Mouse (Mus musculus) intestine, embryonic 15.5 days (tissue): ENCODE measurements around the gene Tesk1. TPM values are rescaled to one million over a fixed set of nuclear protein-coding genes. Genes with fewer than 3 reads are reported as not detected.

Experiments used
- ATAC-seq: fragments of 200-750 bp; cut with Nextera tagmentation; 2 replicates; pipeline ENCODE4 v1.8.0; 2017; ENCODE audit warnings: moderate TSS enrichment, moderate library complexity
- H3K27ac ChIP-seq: fragments of 300-500 bp; sonication (generic); 2 replicates; pipeline ENCODE4 v1.5.1; 2015; ENCODE audit warnings: mild to moderate bottlenecking, inconsistent platforms
- H3K27me3 ChIP-seq: fragments of 300-500 bp; sonication (generic); replicated peaks from 2 replicates; pipeline ENCODE4 v1.6.1; 2015; ENCODE audit warnings: inconsistent platforms
- H3K36me3 ChIP-seq: fragments of 300-500 bp; sonication (generic); 2 replicates; pipeline ENCODE4 v1.6.1; 2015; ENCODE audit warnings: inconsistent platforms
- H3K4me1 ChIP-seq: fragments of 300-500 bp; sonication (generic); replicated peaks from 2 replicates; pipeline ENCODE4 v1.6.1; 2015; ENCODE audit warnings: inconsistent platforms
- H3K4me2 ChIP-seq: fragments of 300-500 bp; sonication (generic); replicated peaks from 2 replicates; pipeline ENCODE4 v1.6.1; 2015; ENCODE audit warnings: mild to moderate bottlenecking, inconsistent platforms
- H3K4me3 ChIP-seq: fragments of 300-500 bp; sonication (generic); replicated peaks from 2 replicates; pipeline ENCODE4 v1.5.1; 2015; ENCODE audit warnings: inconsistent platforms
- H3K9ac ChIP-seq: fragments of 300-500 bp; sonication (generic); 2 replicates; pipeline ENCODE4 v1.6.1; 2015; ENCODE audit warnings: inconsistent platforms
- H3K9me3 ChIP-seq: fragments of 300-500 bp; sonication (generic); 2 replicates; pipeline ENCODE4 v1.6.1; 2016; ENCODE audit warnings: inconsistent platforms
- WGBS: fragments of 180-500 bp; shearing (Covaris S2); methylation state at CpG from one replicate; pipeline ENCODE4 v1.1.7; 2015; 5-methylcytosine and 5-hydroxymethylcytosine counted together
- polyA plus RNA-seq: library from polyadenylated mRNA; unstranded; fragments of >200 nt; fragmentation: Nextera tagmentation; extraction: Ambion mirVana; gene quantifications from 2 replicates; pipeline ENCODE4 v1.2.1, GENCODE M21; 2015

Tesk1 gene
- polyA plus RNA-seq, 1 experiment from 2014 or later = 6.8 TPM

- no peaks in the 10 kb centered on the region for H3K27me3 ChIP-seq
- no peaks in the 10 kb centered on the region for H3K9me3 ChIP-seq
- peak overlapping the region; percentile 59 for H3K4me2 ChIP-seq
- H3K36me3 ChIP-seq = no peaks in the 10 kb centered on the region
- peak overlapping the region; percentile 58 for H3K9ac ChIP-seq
- peak overlapping the region; percentile 79 for H3K27ac ChIP-seq
- peak; percentile 93 for ATAC-seq
- H3K4me3 ChIP-seq = peak overlapping the region; percentile 44
- WGBS = 7% methylated on average over 28 of the region's 28 CpGs
- peaks cover 34% of the 10 kb centered on the region for H3K4me1 ChIP-seq
These were observed 35.4 kb upstream of the Tesk1 start for GRCm38 (mm10) chr4:43406162-43406971.

- Histone ChIP-seq H3K27ac (peak overlapping the region; percentile 79), H3K27me3 (no peaks in the 10 kb centered on the region), H3K36me3 (no peaks in the 10 kb centered on the region), H3K4me1 (peaks cover 27% of the 10 kb centered on the region), H3K9me3 (no peaks in the 10 kb centered on the region), H3K4me2 (peak overlapping the region; percentile 59), H3K9ac (peak overlapping the region; percentile 58), H3K4me3 (peak overlapping the region; percentile 44)
- WGBS = 67% methylated on average over 12 of the region's 12 CpGs
- no peak for ATAC-seq
These were observed 34.4 kb upstream of the Tesk1 start for GRCm38 (mm10) chr4:43407071-43407920.

GRCm38 (mm10) chr4:43414761-43415160 is 27.0 kb upstream of the Tesk1 start:
- Histone ChIP-seq H3K4me2 (no peak overlapping the region), H3K27ac (no peak overlapping the region), H3K4me1 (0 out of 2 replicates have a peak, but pooled peaks cover 11% of the 10 kb centered on the region), H3K9me3 (no peaks in the 10 kb centered on the region), H3K27me3 (no peaks in the 10 kb centered on the region), H3K9ac (no peak overlapping the region), H3K4me3 (no peak overlapping the region), H3K36me3 (peaks cover 19% of the 10 kb centered on the region; the same call in 1 of the 2 replicates)
- 88% methylated on average over 14 of the region's 14 CpGs for WGBS
- ATAC-seq = no peak

- 0 out of 2 replicates have a peak, but pooled peaks cover 16% of the 10 kb centered on the region for H3K4me1 ChIP-seq
- H3K27ac ChIP-seq = no peak overlapping the region
- no peak overlapping the region for H3K4me3 ChIP-seq
- peaks cover 19% of the 10 kb centered on the region; the same call in 1 of the 2 replicates for H3K36me3 ChIP-seq
- no peak for ATAC-seq
- H3K9me3 ChIP-seq = no peaks in the 10 kb centered on the region
- WGBS = 92% methylated on average over 29 of the region's 29 CpGs
- H3K27me3 ChIP-seq = no peaks in the 10 kb centered on the region
- H3K9ac ChIP-seq = no peak overlapping the region
- H3K4me2 ChIP-seq = no peak overlapping the region
These were observed 26.3 kb upstream of the Tesk1 start for GRCm38 (mm10) chr4:43415221-43416070.

GRCm38 (mm10) chr4:43416071-43416490 is 25.7 kb upstream of the Tesk1 start:
- H3K4me3 ChIP-seq = no peak overlapping the region
- H3K36me3 ChIP-seq = peaks cover 19% of the 10 kb centered on the region; the same call in 1 of the 2 replicates
- no peak overlapping the region for H3K9ac ChIP-seq
- WGBS = 97% methylated on average over 22 of the region's 22 CpGs
- no peaks in the 10 kb centered on the region for H3K27me3 ChIP-seq
- no peak overlapping the region for H3K27ac ChIP-seq
- no peaks in the 10 kb centered on the region for H3K9me3 ChIP-seq
- H3K4me1 ChIP-seq = 0 out of 2 replicates have a peak, but pooled peaks cover 16% of the 10 kb centered on the region
- no peak overlapping the region for H3K4me2 ChIP-seq
- ATAC-seq = no peak

- Histone ChIP-seq H3K9ac (no peak overlapping the region), H3K27me3 (no peaks in the 10 kb centered on the region), H3K4me2 (no peak overlapping the region), H3K4me1 (0 out of 2 replicates have a peak, but pooled peaks cover 13% of the 10 kb centered on the region), H3K4me3 (no peak overlapping the region), H3K36me3 (peaks cover 33% of the 10 kb centered on the region), H3K9me3 (no peaks in the 10 kb centered on the region), H3K27ac (no peak overlapping the region)
- no peak for ATAC-seq
- 62% methylated on average over 16 of the region's 16 CpGs for WGBS
These were observed 24.3 kb upstream of the Tesk1 start for GRCm38 (mm10) chr4:43417269-43418062.

GRCm38 (mm10) chr4:43418450-43418849 is 23.3 kb upstream of the Tesk1 start:
- Histone ChIP-seq H3K27ac (no peak overlapping the region), H3K4me2 (no peak overlapping the region), H3K4me1 (0 out of 2 replicates have a peak, but pooled peaks cover 13% of the 10 kb centered on the region), H3K27me3 (no peaks in the 10 kb centered on the region), H3K36me3 (peaks cover 42% of the 10 kb centered on the region), H3K4me3 (no peak overlapping the region), H3K9me3 (no peaks in the 10 kb centered on the region), H3K9ac (no peak overlapping the region)
- WGBS = 80% methylated on average over 4 of the region's 4 CpGs
- ATAC-seq = no peak

GRCm38 (mm10) chr4:43418973-43419656 is 22.6 kb upstream of the Tesk1 start:
- Histone ChIP-seq H3K27ac (no peak overlapping the region), H3K4me2 (no peak overlapping the region), H3K36me3 (peaks cover 48% of the 10 kb centered on the region), H3K9ac (no peak overlapping the region), H3K4me3 (no peak overlapping the region), H3K27me3 (no peaks in the 10 kb centered on the region), H3K9me3 (no peaks in the 10 kb centered on the region), H3K4me1 (0 out of 2 replicates have a peak, but pooled peaks cover 13% of the 10 kb centered on the region)
- no peak for ATAC-seq
- whole genome bisulfite sequencing = 61% methylated on average over 15 of the region's 15 CpGs

- Histone ChIP-seq H3K4me1 (0 out of 2 replicates have a peak, but pooled peaks cover 13% of the 10 kb centered on the region), H3K27me3 (no peaks in the 10 kb centered on the region), H3K9me3 (no peaks in the 10 kb centered on the region), H3K9ac (no peak overlapping the region), H3K4me2 (no peak overlapping the region), H3K27ac (0 out of 2 replicates have a peak overlapping the region, but pooled peaks have one; percentile 1), H3K36me3 (peaks cover 53% of the 10 kb centered on the region), H3K4me3 (no peak overlapping the region)
- 67% methylated on average over 9 of the region's 9 CpGs for WGBS
- ATAC-seq = peak; percentile 9; the same call in 1 of the 2 replicates
These were observed 21.9 kb upstream of the Tesk1 start for GRCm38 (mm10) chr4:43419801-43420281.

GRCm38 (mm10) chr4:43420305-43420704 is 21.4 kb upstream of the Tesk1 start:
- H3K4me2 ChIP-seq = no peak overlapping the region
- H3K4me3 ChIP-seq = no peak overlapping the region
- no peak overlapping the region for H3K9ac ChIP-seq
- H3K27ac ChIP-seq = 0 out of 2 replicates have a peak overlapping the region, but pooled peaks have one; percentile 1
- peaks cover 52% of the 10 kb centered on the region for H3K36me3 ChIP-seq
- H3K9me3 ChIP-seq = no peaks in the 10 kb centered on the region
- peak; percentile 51 for ATAC-seq
- WGBS = 4% methylated on average over 6 of the region's 6 CpGs
- H3K27me3 ChIP-seq = no peaks in the 10 kb centered on the region; the same call in 1 of the 2 replicates
- H3K4me1 ChIP-seq = 0 out of 2 replicates have a peak, but pooled peaks cover 13% of the 10 kb centered on the region
